Mouse (Mus musculus): Measurements from ENCODE around the gene Lgalsl.

Gene Lgalsl

GRCm38 (mm10) chr11:20785186-20785585 lies 45.7 kb downstream of the Lgalsl start:
- Histone ChIP-seq H3K4me1 (replicated peaks; ENCODE audit: low read depth, low read length) (0 out of 2 replicates have a peak, but pooled peaks cover 3% of the 10 kb centered on the region), H3K27me3 (ENCODE audit: insufficient read depth, low read length) (no peaks in the 10 kb centered on the region), H3K4me3 (replicated peaks; ENCODE audit: low read length) (no peak overlapping the region), H3K36me3 (ENCODE audit: insufficient read depth, low read length) (no peaks in the 10 kb centered on the region), H3K9me3 (ENCODE audit: low read length) (peaks cover 38% of the 10 kb centered on the region)
- TF ChIP-seq NANOG (IDR thresholded peaks at IDR 0.05; ENCODE audit: borderline replicate concordance, low read length): peak; percentile 44; the same call in 1 of the 2 replicates
- TF ChIP-seq POU5F1 (IDR thresholded peaks at IDR 0.05; ENCODE audit: borderline replicate concordance, low read length): no peak

GRCm38 (mm10) chr11:20784776-20785175 lies 46.1 kb downstream of the Lgalsl start:
- TF ChIP-seq NANOG (IDR thresholded peaks at IDR 0.05; ENCODE audit: borderline replicate concordance, low read length): no peak
- TF ChIP-seq CTCF (conservative IDR thresholded peaks at IDR 0.05; ENCODE audit: low read length): no peak
- TF ChIP-seq POU5F1 (IDR thresholded peaks at IDR 0.05; ENCODE audit: borderline replicate concordance, low read length): no peak
- Histone ChIP-seq H3K9me3 (ENCODE audit: low read length) (peaks cover 38% of the 10 kb centered on the region), H3K4me1 (replicated peaks; ENCODE audit: low read depth, low read length) (0 out of 2 replicates have a peak, but pooled peaks cover 3% of the 10 kb centered on the region), H3K36me3 (ENCODE audit: insufficient read depth, low read length) (no peaks in the 10 kb centered on the region), H3K27me3 (ENCODE audit: insufficient read depth, low read length) (no peaks in the 10 kb centered on the region), H3K4me3 (replicated peaks; ENCODE audit: low read length) (no peak overlapping the region)

- H3K4me1 ChIP-seq (replicated peaks; ENCODE audit: low read depth, low read length): 0 out of 2 replicates have a peak, but pooled peaks cover 3% of the 10 kb centered on the region
- no peak overlapping the region for H3K4me3 ChIP-seq (replicated peaks; ENCODE audit: low read length)
- no peaks in the 10 kb centered on the region for H3K36me3 ChIP-seq (ENCODE audit: insufficient read depth, low read length)
- H3K9me3 ChIP-seq (ENCODE audit: low read length): peaks cover 38% of the 10 kb centered on the region
- TF ChIP-seq CTCF (conservative IDR thresholded peaks at IDR 0.05; ENCODE audit: low read length) (no peak), POU5F1 (IDR thresholded peaks at IDR 0.05; ENCODE audit: borderline replicate concordance, low read length) (no peak), NANOG (IDR thresholded peaks at IDR 0.05; ENCODE audit: borderline replicate concordance, low read length) (no peak)
- H3K27me3 ChIP-seq (ENCODE audit: insufficient read depth, low read length): no peaks in the 10 kb centered on the region
Measured at GRCm38 (mm10) chr11:20783467-20783866, 47.4 kb downstream of the Lgalsl start.

GRCm38 (mm10) chr11:20782620-20783019 lies 48.2 kb downstream of the Lgalsl start:
- no peak overlapping the region for H3K4me3 ChIP-seq (replicated peaks; ENCODE audit: low read length)
- no peaks in the 10 kb centered on the region for H3K27me3 ChIP-seq (ENCODE audit: insufficient read depth, low read length)
- 0 out of 2 replicates have a peak, but pooled peaks cover 3% of the 10 kb centered on the region for H3K4me1 ChIP-seq (replicated peaks; ENCODE audit: low read depth, low read length)
- TF ChIP-seq CTCF (conservative IDR thresholded peaks at IDR 0.05; ENCODE audit: low read length) (no peak), NANOG (IDR thresholded peaks at IDR 0.05; ENCODE audit: borderline replicate concordance, low read length) (no peak), POU5F1 (IDR thresholded peaks at IDR 0.05; ENCODE audit: borderline replicate concordance, low read length) (no peak)
- H3K9me3 ChIP-seq (ENCODE audit: low read length): peaks cover 38% of the 10 kb centered on the region
- H3K36me3 ChIP-seq (ENCODE audit: insufficient read depth, low read length): no peaks in the 10 kb centered on the region

GRCm38 (mm10) chr11:20780312-20780711 lies 50.5 kb downstream of the Lgalsl start:
- no peaks in the 10 kb centered on the region for H3K27me3 ChIP-seq (ENCODE audit: insufficient read depth, low read length)
- H3K36me3 ChIP-seq (ENCODE audit: insufficient read depth, low read length): no peaks in the 10 kb centered on the region
- TF ChIP-seq NANOG (IDR thresholded peaks at IDR 0.05; ENCODE audit: borderline replicate concordance, low read length) (no peak), CTCF (conservative IDR thresholded peaks at IDR 0.05; ENCODE audit: low read length) (no peak), POU5F1 (IDR thresholded peaks at IDR 0.05; ENCODE audit: borderline replicate concordance, low read length) (no peak)
- H3K9me3 ChIP-seq (ENCODE audit: low read length): peaks cover 34% of the 10 kb centered on the region
- no peaks in the 10 kb centered on the region for H3K4me1 ChIP-seq (replicated peaks; ENCODE audit: low read depth, low read length)
- no peak overlapping the region for H3K4me3 ChIP-seq (replicated peaks; ENCODE audit: low read length)

- Histone ChIP-seq H3K4me3 (replicated peaks; ENCODE audit: low read length) (no peak overlapping the region), H3K27me3 (ENCODE audit: insufficient read depth, low read length) (no peaks in the 10 kb centered on the region), H3K9me3 (ENCODE audit: low read length) (peaks cover 21% of the 10 kb centered on the region), H3K4me1 (replicated peaks; ENCODE audit: low read depth, low read length) (no peaks in the 10 kb centered on the region), H3K36me3 (ENCODE audit: insufficient read depth, low read length) (no peaks in the 10 kb centered on the region)
- no peak for TF ChIP-seq NANOG (IDR thresholded peaks at IDR 0.05; ENCODE audit: borderline replicate concordance, low read length)
- TF ChIP-seq POU5F1 (IDR thresholded peaks at IDR 0.05; ENCODE audit: borderline replicate concordance, low read length): no peak
- no peak for TF ChIP-seq CTCF (conservative IDR thresholded peaks at IDR 0.05; ENCODE audit: low read length)
Measured at GRCm38 (mm10) chr11:20778861-20779563, 51.8 kb downstream of the Lgalsl start.

GRCm38 (mm10) chr11:20778298-20778697 lies 52.6 kb downstream of the Lgalsl start:
- H3K4me1 ChIP-seq (replicated peaks; ENCODE audit: low read depth, low read length): 0 out of 2 replicates have a peak, but pooled peaks cover under 1% of the 10 kb centered on the region
- H3K36me3 ChIP-seq (ENCODE audit: insufficient read depth, low read length): no peaks in the 10 kb centered on the region
- TF ChIP-seq CTCF (conservative IDR thresholded peaks at IDR 0.05; ENCODE audit: low read length): no peak
- TF ChIP-seq NANOG (IDR thresholded peaks at IDR 0.05; ENCODE audit: borderline replicate concordance, low read length): no peak
- no peak for TF ChIP-seq POU5F1 (IDR thresholded peaks at IDR 0.05; ENCODE audit: borderline replicate concordance, low read length)
- H3K9me3 ChIP-seq (ENCODE audit: low read length): peaks cover 14% of the 10 kb centered on the region
- H3K27me3 ChIP-seq (ENCODE audit: insufficient read depth, low read length): no peaks in the 10 kb centered on the region
- no peak overlapping the region for H3K4me3 ChIP-seq (replicated peaks; ENCODE audit: low read length)

GRCm38 (mm10) chr11:20776668-20777067 lies 54.2 kb downstream of the Lgalsl start:
- Histone ChIP-seq H3K4me3 (replicated peaks; ENCODE audit: low read length) (no peak overlapping the region), H3K9me3 (ENCODE audit: low read length) (peaks cover 14% of the 10 kb centered on the region), H3K36me3 (ENCODE audit: insufficient read depth, low read length) (no peaks in the 10 kb centered on the region), H3K27me3 (ENCODE audit: insufficient read depth, low read length) (no peaks in the 10 kb centered on the region), H3K4me1 (replicated peaks; ENCODE audit: low read depth, low read length) (0 out of 2 replicates have a peak, but pooled peaks cover 11% of the 10 kb centered on the region)
- no peak for TF ChIP-seq POU5F1 (IDR thresholded peaks at IDR 0.05; ENCODE audit: borderline replicate concordance, low read length)
- TF ChIP-seq CTCF (conservative IDR thresholded peaks at IDR 0.05; ENCODE audit: low read length): no peak
- no peak for TF ChIP-seq NANOG (IDR thresholded peaks at IDR 0.05; ENCODE audit: borderline replicate concordance, low read length)
